Mouse (Mus musculus) embryonic facial prominence, embryonic 10.5 days (tissue): ENCODE results near the gene Mest. TPM values are rescaled to one million over a fixed set of nuclear protein-coding genes. Genes with fewer than 3 reads are reported as not detected.
A peak's percentile ranks its signal among the peaks of the same experiment; 100 is the strongest.

Experiments
- DNase-seq: peaks from one replicate; pipeline ENCODE4 v3.0.0-alpha.2; 2017; ENCODE audit warnings: low spot score
- H3K27ac ChIP-seq: fragments of 300-500 bp; sonication (generic); replicated peaks from 2 replicates; pipeline ENCODE4 v1.5.1; 2016; ENCODE audit warnings: mild to moderate bottlenecking
- H3K27me3 ChIP-seq: fragments of 300-500 bp; sonication (generic); replicated peaks from 2 replicates; pipeline ENCODE4 v1.6.1; 2016; ENCODE audit warnings: low read depth, mild to moderate bottlenecking; ENCODE audit not compliant: poor library complexity, severe bottlenecking
- H3K36me3 ChIP-seq: fragments of 300-500 bp; sonication (generic); replicated peaks from 2 replicates; pipeline ENCODE4 v1.6.1; 2016; ENCODE audit warnings: mild to moderate bottlenecking, moderate library complexity
- H3K4me1 ChIP-seq: fragments of 300-500 bp; sonication (generic); 2 replicates; pipeline ENCODE4 v1.6.1; 2016
- H3K4me3 ChIP-seq: fragments of 300-500 bp; sonication (generic); 2 replicates; pipeline ENCODE4 v1.5.1; 2016; ENCODE audit warnings: mild to moderate bottlenecking, moderate library complexity
- H3K9me3 ChIP-seq: fragments of 300-500 bp; sonication (generic); 2 replicates; pipeline ENCODE4 v1.6.1; 2016; ENCODE audit warnings: mild to moderate bottlenecking
- WGBS: fragments of 180-500 bp; shearing (Covaris S2); methylation state at CpG from one replicate; pipeline ENCODE4 v1.1.7; 2016; 5-methylcytosine and 5-hydroxymethylcytosine counted together
- microRNA counts: library from miRNA; unstranded; fragments of <30 nt; microRNA quantifications from one replicate; lab custom pipeline; 2017
- microRNA-seq: library from miRNA; unstranded; fragments of <30 nt; microRNA quantifications from one replicate; pipeline ENCODE4, GENCODE M21; 2017
- polyA plus RNA-seq: library from polyadenylated mRNA; unstranded; fragments of >200 nt; fragmentation: Nextera tagmentation; extraction: Ambion mirVana; gene quantifications from 2 replicates; pipeline ENCODE4 v1.2.1, GENCODE M21; 2016

Mest gene
- polyA plus RNA-seq, 1 experiment from 2014 or later, result 1,878 TPM

DNA sequence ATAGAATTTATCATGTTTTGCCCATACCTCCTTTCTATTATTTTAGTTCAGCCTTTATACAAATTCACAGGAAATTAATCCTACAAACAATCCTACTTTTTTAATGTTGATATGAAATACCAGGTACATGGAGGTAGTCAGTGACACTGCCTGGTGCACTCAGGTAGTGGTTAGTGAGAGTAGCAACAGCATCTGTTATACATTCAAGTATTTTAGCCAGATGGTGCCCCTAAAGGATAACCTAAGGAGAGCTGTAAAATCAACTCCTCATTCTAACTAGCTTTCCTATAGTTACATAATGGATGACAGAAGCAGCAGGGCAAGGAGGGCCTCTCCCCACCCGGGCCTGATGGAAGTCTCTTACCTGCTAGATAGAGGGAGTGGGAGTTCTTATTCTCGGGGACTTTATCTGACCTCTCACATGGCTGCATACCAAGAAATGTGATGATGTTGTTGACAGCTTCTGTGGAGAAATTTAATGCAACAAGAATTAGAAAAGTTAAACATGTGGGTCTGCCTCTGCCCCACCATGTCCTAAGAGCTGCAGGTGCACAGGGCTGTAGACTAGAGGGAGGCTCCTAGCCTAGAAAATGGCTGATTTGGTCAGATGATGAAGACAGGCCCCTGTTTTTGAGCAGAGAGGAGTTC, 25.8 kb downstream of the Mest start:
- WGBS, result 52% methylated on average over 2 of the region's 2 CpGs
- no peaks in the 10 kb centered on the region for H3K4me1 ChIP-seq
- no peak overlapping the region for H3K4me3 ChIP-seq
- peaks cover 70% of the 10 kb centered on the region for H3K36me3 ChIP-seq
- H3K27me3 ChIP-seq, result no peaks in the 10 kb centered on the region
- no peaks in the 10 kb centered on the region for H3K9me3 ChIP-seq
- no peak overlapping the region for H3K27ac ChIP-seq
- DNase-seq, result no peak

DNA sequence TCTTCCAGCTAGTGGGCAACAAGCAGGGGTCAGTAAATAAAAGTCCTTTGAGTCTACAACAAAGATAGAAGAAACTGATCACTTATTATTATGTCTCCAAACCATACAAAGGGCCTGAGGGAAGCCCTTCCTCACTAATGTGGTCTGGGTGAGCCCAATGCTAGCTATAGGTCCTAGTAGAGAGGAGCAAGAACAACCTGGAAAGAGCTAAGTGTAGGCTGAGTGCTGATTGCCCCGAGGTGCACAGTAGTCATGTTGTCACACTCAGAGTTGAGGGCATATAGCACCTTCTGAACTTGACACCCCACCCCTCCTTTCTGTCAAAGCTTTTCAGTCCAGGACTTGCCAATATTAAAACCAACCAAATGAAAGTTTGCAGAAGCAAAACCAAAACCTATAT, 26.5 kb downstream of the Mest start:
- DNase-seq, result no peak
- H3K9me3 ChIP-seq, result no peaks in the 10 kb centered on the region
- H3K27ac ChIP-seq, result no peak overlapping the region
- no peaks in the 10 kb centered on the region for H3K4me1 ChIP-seq
- 84% methylated on average over 1 of the region's 1 CpGs for WGBS
- peaks cover 62% of the 10 kb centered on the region for H3K36me3 ChIP-seq
- no peak overlapping the region for H3K4me3 ChIP-seq
- H3K27me3 ChIP-seq, result no peaks in the 10 kb centered on the region

DNA sequence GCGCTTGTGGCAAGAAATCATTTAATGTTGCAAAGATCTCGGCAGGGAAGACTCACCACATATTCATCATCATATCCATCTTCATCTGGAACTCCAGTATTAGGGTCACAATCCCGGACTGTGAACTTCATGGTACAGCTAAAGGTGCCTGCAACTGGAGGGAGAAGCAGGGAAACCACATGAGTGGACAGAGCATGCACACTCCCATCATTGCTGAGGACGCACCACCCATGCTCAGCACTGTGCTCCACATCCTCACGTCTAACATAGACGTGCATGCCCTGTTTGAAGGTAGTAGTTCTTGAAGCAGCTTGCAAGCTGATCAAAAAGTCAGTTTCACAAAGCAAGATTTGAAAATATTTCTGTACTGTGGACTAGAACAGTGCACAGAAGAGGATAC, 27.1 kb downstream of the Mest start:
- H3K9me3 ChIP-seq, result no peaks in the 10 kb centered on the region
- H3K27me3 ChIP-seq, result no peaks in the 10 kb centered on the region
- H3K4me1 ChIP-seq, result no peaks in the 10 kb centered on the region
- H3K27ac ChIP-seq, result no peak overlapping the region
- 82% methylated on average over 6 of the region's 6 CpGs for WGBS
- H3K4me3 ChIP-seq, result no peak overlapping the region
- no peak for DNase-seq
- peaks cover 57% of the 10 kb centered on the region for H3K36me3 ChIP-seq

DNA sequence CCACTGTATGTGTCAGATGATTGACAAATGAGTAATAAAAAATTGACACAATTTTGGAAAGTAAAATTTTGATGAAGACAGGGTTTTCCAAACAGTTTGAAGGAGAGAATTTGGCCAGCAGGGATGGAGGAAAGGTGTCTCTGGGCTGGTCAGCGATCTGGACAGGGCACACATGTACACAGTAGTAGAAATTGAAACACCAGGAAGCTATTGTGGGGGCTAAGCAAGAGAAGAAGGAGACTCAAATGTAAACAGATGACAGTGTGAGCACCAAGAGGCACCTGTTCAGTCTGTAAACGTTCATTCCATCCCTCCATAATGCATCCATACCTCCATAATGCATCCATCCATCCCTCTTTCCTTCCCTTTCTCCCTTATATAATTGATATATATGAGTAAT, 27.9 kb downstream of the Mest start:
- H3K36me3 ChIP-seq, result peaks cover 49% of the 10 kb centered on the region
- H3K9me3 ChIP-seq, result no peaks in the 10 kb centered on the region
- 86% methylated on average over 2 of the region's 2 CpGs for WGBS
- no peak for DNase-seq
- H3K4me1 ChIP-seq, result no peaks in the 10 kb centered on the region
- H3K27ac ChIP-seq, result no peak overlapping the region
- H3K27me3 ChIP-seq, result no peaks in the 10 kb centered on the region
- no peak overlapping the region for H3K4me3 ChIP-seq

MicroRNAs within 50 kb of the gene (microRNA counts, 519-probe panel; counts per million panel counts)
- microRNA mmu-miR-335-3p (lab: Ali Mortazavi, UCI) (4,874 counts per million, percentile 86 among the panel's probes with 10 or more counts), microRNA mmu-miR-335-5p (lab: Ali Mortazavi, UCI) (7,747 counts per million, percentile 98 among the panel's probes with 10 or more counts)

Small RNA genes within 50 kb of the gene (microRNA-seq; reads per million reads assigned to microRNA genes)
- gene Mir335, result 168,660 reads per million, percentile 100 among the genes with 10 or more reads in this experiment

Other genes with a start within 250 kb of the Mest start
- gene Tmem209, start 213.8 kb upstream of the Mest start, polyA plus RNA-seq, result 41.3 and 45.7 TPM in 2 replicates
- 0.19 and 0.40 TPM in 2 replicates for gene Ssmem1, start 213.7 kb upstream of the Mest start, polyA plus RNA-seq
- gene Cpa2, start 182.0 kb upstream of the Mest start, polyA plus RNA-seq, result 18.9 and 22.0 TPM in 2 replicates
- gene Cpa4, start 155.2 kb upstream of the Mest start, polyA plus RNA-seq, result 0.85 and 1.1 TPM in 2 replicates
- gene Cpa5, start 112.5 kb upstream of the Mest start, polyA plus RNA-seq, result 0.36 and 0.41 TPM in 2 replicates
- gene Cpa1, start 84.3 kb upstream of the Mest start, polyA plus RNA-seq, result 0.26 and 0.34 TPM in 2 replicates
- 17.7 and 17.9 TPM in 2 replicates for gene Cep41, start 29.8 kb upstream of the Mest start, polyA plus RNA-seq
- 28.9 and 31.5 TPM in 2 replicates for gene Copg2, start 173.2 kb downstream of the Mest start, polyA plus RNA-seq
- not detected in 2 replicates for gene Tsga13, start 192.0 kb downstream of the Mest start, polyA plus RNA-seq
- 1.1 and 1.7 TPM in 2 replicates for gene Klf14, start 235.5 kb downstream of the Mest start, polyA plus RNA-seq